Mouse (Mus musculus) embryonic facial prominence, embryonic 15.5 days (tissue): ENCODE data around the gene Ampd3. TPM values are rescaled to one million over a fixed set of nuclear protein-coding genes. Genes with fewer than 3 reads are reported as not detected.
A peak's percentile ranks its signal among the peaks of the same experiment; 100 is the strongest.

Experiments
- ATAC-seq: fragments of 200-750 bp; cut with Nextera tagmentation; 2 replicates; pipeline ENCODE4 v1.8.0; 2017; ENCODE audit warnings: low read depth, moderate TSS enrichment; ENCODE audit not compliant: insufficient number of reproducible peaks, low FRiP score, low TSS enrichment
- H3K27ac ChIP-seq: fragments of 300-500 bp; sonication (generic); replicated peaks from 2 replicates; pipeline ENCODE4 v1.5.1; 2015; ENCODE audit warnings: mild to moderate bottlenecking, inconsistent platforms
- H3K27me3 ChIP-seq: fragments of 300-500 bp; sonication (generic); 2 replicates; pipeline ENCODE4 v1.6.1; 2015; ENCODE audit warnings: inconsistent platforms
- H3K36me3 ChIP-seq: fragments of 300-500 bp; sonication (generic); 2 replicates; pipeline ENCODE4 v1.6.1; 2015; ENCODE audit warnings: mild to moderate bottlenecking, inconsistent platforms
- H3K4me1 ChIP-seq: fragments of 300-500 bp; sonication (generic); 2 replicates; pipeline ENCODE4 v1.6.1; 2015; ENCODE audit warnings: inconsistent platforms
- H3K4me2 ChIP-seq: fragments of 300-500 bp; sonication (generic); replicated peaks from 2 replicates; pipeline ENCODE4 v1.6.1; 2015; ENCODE audit warnings: mild to moderate bottlenecking, inconsistent platforms
- H3K4me3 ChIP-seq: fragments of 300-500 bp; sonication (generic); replicated peaks from 2 replicates; pipeline ENCODE4 v1.5.1; 2015; ENCODE audit warnings: mild to moderate bottlenecking, inconsistent platforms
- H3K9ac ChIP-seq: fragments of 300-500 bp; sonication (generic); 2 replicates; pipeline ENCODE4 v1.6.1; 2015; ENCODE audit warnings: inconsistent platforms
- H3K9me3 ChIP-seq: fragments of 300-500 bp; sonication (generic); replicated peaks from 2 replicates; pipeline ENCODE4 v1.6.1; 2016; ENCODE audit warnings: inconsistent platforms
- WGBS: fragments of 180-500 bp; shearing (Covaris S2); methylation state at CpG from one replicate; pipeline ENCODE4 v1.1.7; 2015; 5-methylcytosine and 5-hydroxymethylcytosine counted together
- polyA plus RNA-seq: library from polyadenylated mRNA; unstranded; fragments of >200 nt; fragmentation: Nextera tagmentation; extraction: Ambion mirVana; gene quantifications from 2 replicates; pipeline ENCODE4 v1.2.1, GENCODE M21; 2015

Ampd3 gene
- polyA plus RNA-seq, 1 experiment from 2014 or later = 10.6 TPM

- Histone ChIP-seq H3K36me3 (no peaks in the 10 kb centered on the region), H3K27ac (no peak overlapping the region), H3K9me3 (no peaks in the 10 kb centered on the region), H3K4me2 (no peak overlapping the region), H3K4me1 (peaks cover 3% of the 10 kb centered on the region; the same call in 1 of the 2 replicates), H3K9ac (no peak overlapping the region), H3K4me3 (no peak overlapping the region), H3K27me3 (no peaks in the 10 kb centered on the region)
- no peak for ATAC-seq
- 78% methylated on average over 4 of the region's 4 CpGs for WGBS
Observed at GRCm38 (mm10) chr7:110840332-110840731, 72.3 kb downstream of the Ampd3 start.

- Histone ChIP-seq H3K27ac (peak within 1 kb of the TSS; percentile 89), H3K36me3 (no peaks in the 10 kb centered on the region), H3K27me3 (no peaks in the 10 kb centered on the region), H3K4me3 (peak within 1 kb of the TSS; percentile 85), H3K9me3 (no peaks in the 10 kb centered on the region), H3K9ac (peak within 1 kb of the TSS; percentile 58), H3K4me2 (peak within 1 kb of the TSS; percentile 85), H3K4me1 (peaks cover 3% of the 10 kb centered on the region; the same call in 1 of the 2 replicates)
- WGBS = under 1% methylated on average over 42 of the region's 42 CpGs
- peak; percentile 91 for ATAC-seq
Observed at GRCm38 (mm10) chr7:110843916-110844874, 76.2 kb downstream of the Ampd3 start, which contains the start of gene Rnf141. Rnf141 (minus strand) TSS chr7:110844457.

GRCm38 (mm10) chr7:110847321-110847720 is 79.3 kb downstream of the Ampd3 start:
- WGBS = 74% methylated on average over 2 of the region's 2 CpGs
- Histone ChIP-seq H3K4me1 (peaks cover 3% of the 10 kb centered on the region; the same call in 1 of the 2 replicates), H3K4me2 (no peak overlapping the region), H3K27ac (no peak overlapping the region), H3K9me3 (no peaks in the 10 kb centered on the region), H3K9ac (no peak overlapping the region), H3K4me3 (no peak overlapping the region), H3K36me3 (no peaks in the 10 kb centered on the region), H3K27me3 (no peaks in the 10 kb centered on the region)
- ATAC-seq = no peak

GRCm38 (mm10) chr7:110848371-110848770 is 80.4 kb downstream of the Ampd3 start:
- Histone ChIP-seq H3K27me3 (no peaks in the 10 kb centered on the region), H3K4me2 (no peak overlapping the region), H3K9me3 (no peaks in the 10 kb centered on the region), H3K9ac (no peak overlapping the region), H3K4me1 (peaks cover 1% of the 10 kb centered on the region; the same call in 1 of the 2 replicates), H3K27ac (no peak overlapping the region), H3K36me3 (no peaks in the 10 kb centered on the region), H3K4me3 (no peak overlapping the region)
- ATAC-seq = no peak
- 87% methylated on average over 1 of the region's 1 CpGs for WGBS

GRCm38 (mm10) chr7:110851541-110852203 is 83.7 kb downstream of the Ampd3 start:
- H3K4me2 ChIP-seq = no peak overlapping the region
- WGBS = 72% methylated on average over 7 of the region's 7 CpGs
- H3K27me3 ChIP-seq = no peaks in the 10 kb centered on the region

GRCm38 (mm10) chr7:110853611-110854010 is 85.6 kb downstream of the Ampd3 start:
- ATAC-seq = no peak
- Histone ChIP-seq H3K27ac (no peak overlapping the region), H3K4me3 (no peak overlapping the region), H3K4me2 (no peak overlapping the region), H3K4me1 (no peaks in the 10 kb centered on the region), H3K27me3 (no peaks in the 10 kb centered on the region), H3K36me3 (no peaks in the 10 kb centered on the region), H3K9ac (no peak overlapping the region), H3K9me3 (no peaks in the 10 kb centered on the region)
- WGBS = 66% methylated on average over 10 of the region's 10 CpGs

More at GRCm38 (mm10) chr7:110851541-110852203, 83.7 kb downstream of the Ampd3 start:
- no peaks in the 10 kb centered on the region for H3K4me1 ChIP-seq
- no peak overlapping the region for H3K4me3 ChIP-seq
- no peak for ATAC-seq
- H3K27ac ChIP-seq = no peak overlapping the region; the same call in 1 of the 2 replicates
- no peaks in the 10 kb centered on the region for H3K9me3 ChIP-seq
- H3K9ac ChIP-seq = no peak overlapping the region
- H3K36me3 ChIP-seq = no peaks in the 10 kb centered on the region

- H3K27me3 ChIP-seq = no peaks in the 10 kb centered on the region
- no peak overlapping the region for H3K4me2 ChIP-seq
- H3K9me3 ChIP-seq = no peaks in the 10 kb centered on the region
- no peaks in the 10 kb centered on the region for H3K4me1 ChIP-seq
- ATAC-seq = no peak
- 55% methylated on average over 3 of the region's 3 CpGs for WGBS
- no peak overlapping the region for H3K4me3 ChIP-seq
- H3K9ac ChIP-seq = no peak overlapping the region
- no peaks in the 10 kb centered on the region for H3K36me3 ChIP-seq
- H3K27ac ChIP-seq = no peak overlapping the region
Observed at GRCm38 (mm10) chr7:110854519-110854918, 86.5 kb downstream of the Ampd3 start.

GRCm38 (mm10) chr7:110854927-110855546 is 87.0 kb downstream of the Ampd3 start:
- ATAC-seq = no peak
- H3K4me3 ChIP-seq = no peak overlapping the region
- H3K27ac ChIP-seq = no peak overlapping the region
- H3K36me3 ChIP-seq = no peaks in the 10 kb centered on the region
- 78% methylated on average over 8 of the region's 8 CpGs for WGBS
- H3K9me3 ChIP-seq = no peaks in the 10 kb centered on the region
- no peak overlapping the region for H3K9ac ChIP-seq
- no peaks in the 10 kb centered on the region for H3K27me3 ChIP-seq
- no peaks in the 10 kb centered on the region for H3K4me1 ChIP-seq
- H3K4me2 ChIP-seq = no peak overlapping the region

GRCm38 (mm10) chr7:110855604-110856003 is 87.6 kb downstream of the Ampd3 start:
- Histone ChIP-seq H3K36me3 (no peaks in the 10 kb centered on the region), H3K9me3 (no peaks in the 10 kb centered on the region), H3K4me1 (no peaks in the 10 kb centered on the region), H3K4me2 (no peak overlapping the region), H3K27me3 (no peaks in the 10 kb centered on the region), H3K9ac (no peak overlapping the region), H3K4me3 (no peak overlapping the region), H3K27ac (no peak overlapping the region)
- WGBS = 62% methylated on average over 1 of the region's 1 CpGs
- ATAC-seq = no peak

GRCm38 (mm10) chr7:110860129-110860528 is 92.1 kb downstream of the Ampd3 start:
- Histone ChIP-seq H3K36me3 (no peaks in the 10 kb centered on the region), H3K9ac (no peak overlapping the region), H3K27me3 (no peaks in the 10 kb centered on the region), H3K9me3 (no peaks in the 10 kb centered on the region), H3K27ac (no peak overlapping the region), H3K4me3 (no peak overlapping the region), H3K4me2 (no peak overlapping the region), H3K4me1 (no peaks in the 10 kb centered on the region)
- WGBS = 57% methylated on average over 5 of the region's 5 CpGs
- no peak for ATAC-seq
